Mouse (Mus musculus): ENCODE measurements at regions not wholly inside any gene's neighbourhood (a gene's known extent, or its start where the extent isn't known, plus 50 kb on each side); places are given as distances from the start of the nearest gene placed in this dataset.
"Not testable (repeated sequence)": the region's sequence is repeated elsewhere in the genome, so short reads cannot be mapped to it uniquely, and the experiment has no call there.

DNA sequence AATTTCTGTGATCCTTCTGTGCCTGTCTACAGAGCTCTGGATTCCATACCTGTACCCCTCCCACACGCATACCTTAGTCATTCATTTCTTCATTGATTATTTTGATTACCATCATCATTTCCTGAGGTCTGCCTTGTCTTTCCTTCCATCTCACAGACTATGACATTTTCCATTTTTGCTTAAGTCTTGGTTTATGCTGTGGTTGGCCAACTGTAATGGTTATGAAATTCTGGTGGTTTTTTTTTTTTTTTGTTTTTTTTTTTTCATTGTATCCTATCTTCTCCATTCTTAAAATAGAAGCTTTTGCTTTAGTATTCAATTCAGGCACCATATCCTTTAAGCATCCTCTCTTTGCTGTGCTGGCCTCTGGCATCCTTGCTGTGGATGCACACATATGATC is 227.4 kb downstream of the Gm15319 start:
- not testable (repeated sequence) for TF ChIP-seq TAL1, GATA1 (IDR thresholded peaks at IDR 0.05; ENCODE audit: low read length)
